Mouse (Mus musculus): ENCODE data around the gene Ndufc1.
"Not testable (repeated sequence)": the region's sequence is repeated elsewhere in the genome, so short reads cannot be mapped to it uniquely, and the experiment has no call there.

Gene Ndufc1

DNA sequence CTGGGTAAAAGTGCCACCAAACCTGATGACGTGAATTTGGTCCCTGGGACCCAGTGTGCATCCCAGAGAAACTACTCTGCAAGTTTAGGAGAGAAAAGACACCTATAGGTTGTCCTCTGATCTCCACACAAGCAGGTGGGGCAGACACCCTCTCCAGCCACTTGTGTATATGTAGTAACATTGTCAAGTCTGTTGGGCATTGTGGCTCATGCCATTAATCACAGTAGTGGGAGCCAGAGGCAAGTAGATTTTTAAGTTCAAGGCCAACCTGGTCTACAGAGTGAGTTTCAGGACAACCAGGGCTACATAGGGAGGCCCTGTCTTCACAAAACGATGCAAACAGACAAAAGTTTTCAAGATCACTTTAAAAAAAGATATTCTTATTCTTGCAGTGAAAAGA is 37.0 kb downstream of the Ndufc1 start:
- DNase-seq (ENCODE audit: extremely low spot score, low spot score) = no peak

DNA sequence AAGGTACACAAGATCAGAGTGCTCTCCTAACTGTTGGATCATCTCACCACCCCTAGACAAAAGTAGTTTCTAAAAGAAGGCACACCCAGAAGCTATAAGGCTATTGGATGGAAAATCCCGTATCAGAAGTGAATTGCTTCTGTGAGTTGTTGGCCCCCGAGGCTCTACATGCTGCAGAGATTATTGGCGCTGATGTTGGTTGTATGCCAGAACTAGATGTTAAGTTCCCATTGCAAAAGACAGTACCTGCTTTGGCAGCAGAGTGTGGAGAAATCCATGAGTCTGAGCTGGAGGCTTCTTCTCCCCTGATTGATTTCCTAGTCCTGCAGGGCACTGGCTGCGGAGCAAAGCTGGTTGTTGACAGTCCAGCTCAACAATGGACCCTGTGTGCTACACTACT is 40.8 kb downstream of the Ndufc1 start:
- no peak for DNase-seq (ENCODE audit: extremely low spot score, low spot score)

DNA sequence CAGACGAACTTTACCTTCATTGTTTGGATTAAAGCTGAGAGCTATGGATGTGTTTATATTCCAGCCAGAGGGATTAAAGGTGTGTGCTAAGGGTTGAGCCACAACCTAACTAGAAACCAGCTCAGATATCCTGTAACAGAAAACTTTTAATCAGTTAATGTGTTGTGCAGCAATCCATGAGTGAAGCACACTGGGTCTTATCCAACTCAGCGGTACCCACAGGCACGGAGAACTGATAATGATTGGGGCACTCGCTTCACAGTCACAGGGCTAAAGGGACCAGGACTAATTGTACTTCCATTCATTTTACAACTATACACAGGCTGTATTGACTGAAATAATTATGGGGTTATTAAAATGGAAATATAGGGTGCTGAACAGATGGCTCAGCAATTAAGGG is 41.9 kb downstream of the Ndufc1 start:
- no peak for DNase-seq (ENCODE audit: extremely low spot score, low spot score)

DNA sequence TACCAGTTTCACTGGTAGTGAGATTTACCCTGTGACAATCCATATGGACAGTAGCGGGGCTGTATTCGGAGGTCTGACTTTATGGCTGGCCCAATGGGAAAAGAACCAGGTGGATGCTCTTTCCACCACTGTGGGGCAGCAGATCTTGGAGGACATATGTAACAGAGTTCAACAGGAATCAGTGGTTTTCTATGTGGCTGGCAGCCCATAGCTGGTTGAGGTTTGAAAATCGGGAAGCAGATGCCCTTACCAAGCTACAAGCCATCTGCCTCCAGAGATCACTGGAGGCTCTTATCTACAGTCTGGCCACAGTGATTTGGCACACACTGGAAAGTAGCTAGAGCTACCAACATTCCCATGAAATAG is 43.3 kb downstream of the Ndufc1 start:
- no peak for DNase-seq (ENCODE audit: extremely low spot score, low spot score)

DNA sequence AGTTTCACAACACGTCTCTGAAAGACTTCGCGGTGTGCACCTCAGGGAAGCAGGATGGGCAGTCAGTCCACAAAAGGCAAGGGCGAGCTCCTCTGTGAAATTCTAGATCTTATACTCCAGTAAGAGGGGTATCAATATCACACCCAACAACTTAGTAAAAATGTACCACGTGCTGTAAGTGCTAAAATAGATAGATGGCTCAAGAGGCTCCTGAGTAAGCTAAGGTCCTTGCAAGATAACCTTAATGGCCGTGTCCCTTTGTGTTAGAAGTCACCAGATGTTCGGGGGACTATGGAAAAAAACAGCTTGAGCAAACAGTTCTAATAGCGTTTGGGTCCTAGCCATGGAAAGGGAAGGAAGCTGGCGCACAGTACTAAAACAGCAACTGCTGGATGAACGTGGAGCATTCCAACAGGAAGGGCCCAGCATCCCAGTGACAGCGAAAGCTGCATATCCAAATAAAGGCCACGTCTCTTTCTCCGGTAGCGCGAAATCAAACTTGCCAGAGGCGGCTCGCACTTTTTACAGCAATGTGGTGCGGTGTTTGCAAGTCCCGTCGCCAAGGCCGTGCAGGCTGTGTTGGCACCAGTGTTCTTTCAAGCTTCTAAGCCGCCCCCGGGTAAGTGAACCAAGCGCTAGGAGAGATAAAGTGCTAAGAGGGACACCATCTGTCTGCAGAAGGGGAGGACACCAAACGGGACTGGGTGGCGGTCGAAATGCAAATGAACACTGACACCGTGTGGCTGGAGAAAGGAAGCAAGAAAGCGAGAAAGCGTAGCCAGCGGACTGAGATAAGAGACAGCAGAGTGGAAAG is 43.9 kb downstream of the Ndufc1 start:
- peak; percentile 77 for DNase-seq (ENCODE audit: extremely low spot score, low spot score)

DNA sequence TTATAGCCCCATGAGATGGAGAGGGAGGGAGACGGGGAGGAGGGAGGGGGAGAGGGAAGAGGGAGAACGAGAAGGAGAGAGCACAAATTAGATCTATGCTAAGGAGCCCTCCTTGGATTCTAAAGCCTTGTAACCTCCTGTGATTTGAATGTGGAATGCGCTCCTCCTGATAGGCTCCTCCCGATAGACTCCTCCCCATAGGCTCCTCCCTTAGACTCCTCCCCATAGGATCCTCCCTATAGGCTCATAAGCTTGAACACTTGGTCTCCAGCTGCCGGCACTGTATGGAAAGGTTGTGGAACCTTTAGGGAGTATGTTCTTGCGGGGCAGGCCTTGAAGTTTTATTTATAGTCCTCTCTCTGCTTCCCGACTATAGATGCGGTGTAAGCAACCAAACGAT is 47.7 kb downstream of the Ndufc1 start:
- DNase-seq (ENCODE audit: extremely low spot score, low spot score) = no peak

DNA sequence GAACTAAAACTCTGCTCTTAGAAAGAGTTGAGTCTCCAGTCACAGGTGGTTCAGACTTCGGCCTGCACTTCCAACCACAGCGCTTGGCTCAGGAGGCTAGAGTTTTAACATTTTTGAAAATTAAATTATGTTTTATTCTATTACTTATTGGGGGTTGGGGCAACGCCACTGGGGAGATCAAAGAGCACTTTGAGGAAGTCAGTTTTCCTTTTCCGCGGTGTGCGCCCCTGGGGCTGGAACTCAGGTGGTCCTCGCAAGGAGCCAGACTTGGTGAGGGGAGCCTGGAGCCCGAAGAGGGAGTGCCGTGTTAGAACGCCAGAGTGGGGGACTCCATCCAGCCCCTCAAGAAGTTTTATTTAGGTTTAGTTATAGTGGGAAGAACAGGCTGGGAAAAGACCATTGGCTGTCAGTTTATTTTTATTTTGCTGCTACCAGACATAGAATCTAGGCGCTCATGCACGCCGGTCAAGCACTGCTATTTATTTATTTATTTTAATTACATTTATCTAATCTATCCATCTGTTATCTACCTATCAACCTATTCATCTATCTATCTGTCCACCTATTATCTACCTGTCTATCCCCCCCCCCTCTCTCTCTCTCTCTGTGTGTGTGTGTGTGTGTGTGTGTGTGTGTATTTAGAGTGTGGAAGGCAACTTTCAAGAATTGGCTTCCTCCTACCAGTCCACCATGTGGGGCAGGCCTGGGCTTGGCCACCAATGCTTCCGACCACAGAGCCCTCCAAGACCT is 49.1 kb downstream of the Ndufc1 start:
- DNase-seq (ENCODE audit: extremely low spot score, low spot score) = no peak

DNA sequence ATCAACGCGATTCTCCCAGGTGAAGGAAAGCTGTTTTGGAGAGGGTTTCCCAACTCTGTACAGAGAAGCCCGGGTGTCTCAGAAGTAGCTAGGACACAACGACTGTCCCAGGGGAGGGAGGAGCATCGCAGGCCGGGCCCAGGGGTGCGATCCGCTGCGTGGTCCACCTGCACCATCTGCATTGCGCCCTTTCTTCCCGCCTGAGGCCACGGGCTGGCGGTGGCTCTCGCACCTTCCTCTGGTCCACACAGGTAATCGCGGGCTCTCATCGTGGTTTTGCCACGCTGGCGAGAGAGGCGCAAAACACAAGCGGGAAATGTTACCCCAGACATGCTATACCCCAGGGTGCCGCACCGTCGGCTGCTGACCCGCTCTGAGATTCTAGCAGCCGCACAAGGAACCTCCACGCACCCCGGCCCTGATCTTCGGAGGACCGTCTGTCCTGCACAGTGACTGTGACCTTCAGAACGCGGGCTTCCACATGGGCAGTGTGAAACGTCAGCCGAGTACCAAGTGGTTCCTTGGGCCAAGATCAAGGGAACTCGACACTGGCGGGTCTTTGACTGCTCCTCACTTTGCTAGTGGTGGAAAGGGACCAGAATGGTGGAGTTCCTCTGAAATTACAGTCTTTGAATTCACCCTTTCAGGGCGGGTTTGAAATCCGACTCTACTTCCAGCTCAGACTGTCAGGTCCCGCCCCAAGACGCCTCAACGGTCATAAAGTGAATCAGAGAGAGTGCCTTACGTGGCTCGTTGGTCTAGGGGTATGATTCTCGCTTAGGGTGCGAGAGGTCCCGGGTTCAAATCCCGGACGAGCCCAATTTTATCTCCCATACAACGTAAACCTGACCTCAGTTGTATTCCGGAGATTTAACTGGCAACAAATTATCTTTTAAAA is 49.9 kb downstream of the Ndufc1 start:
- DNase-seq (ENCODE audit: extremely low spot score, low spot score) = peak; percentile 94

DNA sequence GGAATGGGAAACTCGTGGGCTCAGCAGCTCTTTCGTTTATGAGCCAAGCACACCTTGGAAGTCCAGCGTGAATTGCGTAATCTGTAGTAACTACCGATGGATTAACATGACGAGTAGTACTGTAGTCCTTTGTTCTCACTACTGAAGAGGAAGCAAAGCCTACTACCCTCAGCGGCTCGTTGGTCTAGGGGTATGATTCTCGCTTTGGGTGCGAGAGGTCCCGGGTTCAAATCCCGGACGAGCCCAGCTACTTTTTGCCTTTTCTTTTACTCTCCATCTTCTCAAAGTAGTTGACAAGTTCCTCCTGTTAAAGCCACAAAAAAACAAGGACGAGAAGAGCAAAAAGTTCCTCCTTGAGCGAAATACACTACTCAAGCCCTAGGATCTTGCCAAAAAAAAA is 50.6 kb downstream of the Ndufc1 start:
- peak; percentile 89 for DNase-seq (ENCODE audit: extremely low spot score, low spot score)

DNA sequence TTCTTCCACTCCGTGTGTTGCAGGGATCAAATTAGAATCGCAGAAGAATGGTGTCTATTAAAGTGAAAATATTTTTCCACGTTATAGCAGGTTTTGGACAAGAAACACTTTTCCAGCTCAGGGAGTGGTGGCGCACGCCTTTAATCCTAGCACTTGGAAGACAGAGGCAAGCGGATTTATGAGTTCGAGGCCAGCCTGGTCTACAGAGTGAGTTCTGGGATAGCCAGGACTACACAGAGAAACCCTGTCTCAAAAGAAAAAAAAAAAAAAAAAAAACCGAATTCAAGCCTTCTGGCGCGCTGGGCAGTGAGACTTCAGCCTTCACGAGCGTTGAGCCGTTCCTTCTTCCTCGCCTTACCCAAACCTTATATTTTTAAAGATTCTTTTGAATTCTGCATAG is 51.2 kb downstream of the Ndufc1 start:
- DNase-seq (ENCODE audit: extremely low spot score, low spot score) = peak; percentile 46

DNA sequence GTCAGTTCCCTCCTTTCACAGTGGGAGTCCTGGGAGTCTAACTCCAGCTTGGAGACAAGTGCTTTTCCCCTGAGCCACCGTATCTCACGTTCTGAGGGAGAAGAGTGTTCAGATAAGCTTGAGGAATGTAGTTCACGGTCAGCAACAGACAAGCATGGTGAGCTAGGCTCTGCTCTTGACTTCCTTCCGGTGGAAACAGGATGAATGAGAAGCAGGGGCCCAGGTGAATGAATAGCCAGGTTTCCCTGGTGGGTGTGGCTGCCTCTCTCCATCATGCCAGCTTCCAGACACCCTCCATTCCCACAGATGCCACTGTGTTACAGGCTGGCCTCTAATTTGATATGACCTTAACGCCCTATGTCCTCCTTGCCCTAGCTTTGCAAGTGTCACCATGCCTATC is 51.7 kb downstream of the Ndufc1 start:
- no peak for DNase-seq (ENCODE audit: extremely low spot score, low spot score)

DNA sequence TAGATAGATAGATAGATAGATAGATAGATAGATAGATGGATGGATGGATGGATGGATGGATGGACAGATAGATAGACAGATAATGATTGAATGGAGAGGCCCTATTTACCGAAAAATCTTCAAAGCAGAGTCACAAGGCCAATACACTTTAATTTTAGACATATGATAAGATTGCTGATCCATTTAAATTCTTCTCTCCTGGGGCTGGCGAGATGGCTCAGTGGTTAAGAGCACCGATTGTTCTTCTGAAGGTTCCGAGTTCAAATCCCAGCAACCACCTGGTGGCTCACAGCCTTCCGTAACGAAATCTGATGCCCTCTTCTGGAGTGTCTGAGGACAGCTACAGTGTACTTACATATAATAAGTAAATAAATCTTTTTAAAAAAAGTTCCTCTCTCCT is 53.8 kb downstream of the Ndufc1 start:
- DNase-seq (ENCODE audit: extremely low spot score, low spot score) = not testable (repeated sequence)
